8 mouse cellular contexts compared by ENCODE assay signal in genomic region chr19:19110793-19111427, GRCm38 (mm10). TPM values are rescaled to one million over a fixed set of nuclear protein-coding genes. Genes with fewer than 3 reads are reported as not detected.
A peak's percentile ranks its signal among the peaks of the same experiment; 100 is the strongest.
DNase-seq lines count a peak whose midpoint lies in the region; ATAC-seq lines count a peak whose summit lies in the region.

Gene Rorb, minus strand, starts transcription at chr19:19111196.

- H3K9me3 ChIP-seq in hindbrain, embryonic 13.5 days, result no peaks in the 10 kb centered on the region
- no peaks in the 10 kb centered on the region for H3K9me3 ChIP-seq in lung, embryonic 16.5 days (ENCODE audit: control insufficient read depth, low read length)

- peak; percentile 62 for DNase-seq in WW6 (ENCODE audit: low read depth, low spot score)
- peak; percentile 89 to 90 for DNase-seq in cerebellum, postnatal 14 days
- DNase-seq in frontal cortex, postnatal 25 days (ENCODE audit: low spot score in 2 of 2), result peak; percentile 63 to 66
- DNase-seq in layer of hippocampus, postnatal 10 days (ENCODE audit: low spot score in 2 of 2), result peak; percentile 86 to 91
- peak; percentile 96 for DNase-seq in retina, embryonic 14.5 days (ENCODE audit: low spot score)
- DNase-seq in urinary bladder, postnatal 4 days (ENCODE audit: low spot score in 2 of 2), result peak; percentile 50 to 81

- 0% methylated on average over 25 of the region's 25 CpGs for WGBS in hindbrain, embryonic 13.5 days
- WGBS in lung, embryonic 16.5 days, result 0% methylated on average over 25 of the region's 25 CpGs

- H3K4me3 ChIP-seq in hindbrain, embryonic 13.5 days, result peak within 1 kb of the TSS; percentile 56
- H3K4me3 ChIP-seq in lung, embryonic 16.5 days (ENCODE audit: low read length), result peak within 1 kb of the TSS; percentile 48

- peak within 1 kb of the TSS; percentile 75 for H3K9ac ChIP-seq in hindbrain, embryonic 13.5 days
- H3K9ac ChIP-seq in lung, embryonic 16.5 days (ENCODE audit: low read length), result peak within 1 kb of the TSS; percentile 50

- ATAC-seq in hindbrain, embryonic 13.5 days (ENCODE audit: low FRiP score), result peak; percentile 97
- ATAC-seq in lung, embryonic 16.5 days (ENCODE audit: low read depth), result peak; percentile 99

- H3K4me2 ChIP-seq in hindbrain, embryonic 13.5 days, result peak within 1 kb of the TSS; percentile 94
- peak within 1 kb of the TSS; percentile 85 for H3K4me2 ChIP-seq in lung, embryonic 16.5 days (ENCODE audit: low read depth, low read length)

- H3K27me3 ChIP-seq in hindbrain, embryonic 13.5 days, result peaks cover 17% of the 10 kb centered on the region
- H3K27me3 ChIP-seq in lung, embryonic 16.5 days (ENCODE audit: control insufficient read depth, insufficient read depth, low read depth, low read length), result peaks cover 21% of the 10 kb centered on the region

- H3K27ac ChIP-seq in hindbrain, embryonic 13.5 days, result peak within 1 kb of the TSS; percentile 79
- no peak within 1 kb of the TSS; the same call in 1 of the 2 replicates for H3K27ac ChIP-seq in lung, embryonic 16.5 days (ENCODE audit: low read length)

- no peaks in the 10 kb centered on the region for H3K36me3 ChIP-seq in hindbrain, embryonic 13.5 days
- no peaks in the 10 kb centered on the region for H3K36me3 ChIP-seq in lung, embryonic 16.5 days (ENCODE audit: control insufficient read depth, insufficient read depth, low read length)

- H3K4me1 ChIP-seq in hindbrain, embryonic 13.5 days (replicated peaks), result peaks cover 24% of the 10 kb centered on the region
- peaks cover 8% of the 10 kb centered on the region; the same call in 1 of the 2 replicates for H3K4me1 ChIP-seq in lung, embryonic 16.5 days (replicated peaks; ENCODE audit: control insufficient read depth, insufficient read depth, low read length)

RNA-seq across cellular contexts. Expression of gene Rorb, which starts in this region (rescaled TPM):
- polyA plus RNA-seq in hindbrain, embryonic 13.5 days (2015; fragmentation: Nextera tagmentation; extraction: Ambion mirVana), result 10.0 and 12.0 TPM in 2 replicates
- total RNA-seq in layer of hippocampus, postnatal 10 days (2021), result 10 to 100 TPM; 16.3 to 16.7 TPM
- polyA plus RNA-seq in lung, embryonic 16.5 days (2015; fragmentation: Nextera tagmentation; extraction: Ambion mirVana), result 1.0 and 1.6 TPM in 2 replicates
